Mouse (Mus musculus) spleen, postnatal 4 days (tissue): ENCODE measurements around the gene Mthfd1.
A peak's percentile ranks its signal among the peaks of the same experiment; 100 is the strongest.

Experiments
- DNase-seq, 2 experiments: peaks; one replicate each; pipeline ENCODE4 v3.0.0; 2022; ENCODE audit warnings: low spot score in 2 of 2

Mthfd1 gene

GRCm38 (mm10) chr12:76263876-76264275 is 8.8 kb downstream of the Mthfd1 start:
- DNase-seq, result no peak

DNA sequence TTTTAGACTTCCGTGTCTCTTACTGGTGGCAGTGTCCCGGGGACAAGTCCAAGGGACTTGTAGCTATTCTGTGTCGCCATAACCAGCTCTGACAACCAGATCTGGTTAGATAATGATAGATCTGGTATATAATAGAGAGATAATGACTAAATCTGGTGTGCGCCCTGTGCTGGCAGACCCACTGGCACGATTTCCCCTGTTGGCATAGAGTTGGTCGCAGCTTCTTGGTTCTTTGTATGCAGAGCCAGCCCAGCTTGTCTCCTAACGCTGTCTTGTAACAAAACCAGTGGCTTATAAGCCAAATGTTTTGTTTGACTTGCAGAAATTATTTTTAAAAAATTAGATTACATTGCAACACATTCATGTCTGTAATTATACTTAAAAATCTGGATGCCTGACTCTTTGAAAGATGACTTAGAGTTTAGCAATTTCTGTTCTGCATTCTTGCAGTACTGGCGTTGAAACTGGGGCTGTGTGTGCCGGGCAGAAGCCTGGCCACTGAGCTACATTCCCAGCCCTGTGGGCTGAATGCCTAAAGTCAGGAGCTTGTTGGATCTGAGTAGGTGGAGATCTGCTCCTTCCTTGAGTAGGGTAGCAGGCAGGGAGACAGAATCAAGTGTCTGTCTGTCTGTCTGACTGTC is 9.3 kb downstream of the Mthfd1 start:
- no peak for DNase-seq

GRCm38 (mm10) chr12:76265001-76265400 is 9.9 kb downstream of the Mthfd1 start:
- DNase-seq, result no peak

GRCm38 (mm10) chr12:76266875-76267274 is 11.8 kb downstream of the Mthfd1 start:
- peak in 1 of 2 experiments; percentile 24 for DNase-seq

DNA sequence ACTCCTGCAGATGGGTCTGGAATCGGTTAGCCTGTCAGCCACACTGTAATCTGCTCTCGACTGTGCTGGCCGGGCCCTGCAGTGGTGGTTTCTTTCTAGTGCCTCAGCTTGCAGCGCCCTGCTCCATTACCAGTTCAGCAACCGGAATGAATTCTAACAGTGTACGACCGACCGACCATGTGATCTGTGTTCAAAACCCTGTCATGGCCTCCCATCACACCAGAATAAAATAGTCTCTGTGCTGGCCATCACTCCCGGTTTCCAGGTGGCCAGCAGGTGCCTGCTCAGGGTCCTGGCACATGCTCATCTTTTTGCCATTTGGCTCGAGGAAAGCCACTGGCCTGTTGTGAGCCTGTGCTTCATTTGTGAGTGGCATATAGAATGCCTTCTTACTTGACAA is 13.6 kb downstream of the Mthfd1 start:
- DNase-seq, result no peak

DNA sequence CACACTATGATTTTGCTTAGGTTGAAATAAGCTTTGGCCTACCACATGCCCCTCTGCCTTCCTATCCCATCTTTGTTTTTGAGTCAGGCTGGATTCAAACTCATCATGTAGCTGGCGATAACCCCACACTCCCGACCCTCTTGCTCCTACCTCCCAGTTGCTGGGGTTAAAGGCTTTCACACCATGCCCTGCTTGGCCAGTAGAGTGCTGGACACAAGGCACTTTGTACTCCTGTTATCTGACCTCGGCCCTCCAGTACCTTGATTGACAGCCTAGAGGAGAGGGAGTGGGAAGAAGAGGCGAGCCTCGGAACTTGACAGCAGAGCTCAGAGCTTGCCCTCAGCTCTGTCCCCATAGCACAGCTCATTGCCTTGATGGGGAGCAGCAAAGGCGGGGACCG is 14.1 kb downstream of the Mthfd1 start:
- DNase-seq, result no peak

DNA sequence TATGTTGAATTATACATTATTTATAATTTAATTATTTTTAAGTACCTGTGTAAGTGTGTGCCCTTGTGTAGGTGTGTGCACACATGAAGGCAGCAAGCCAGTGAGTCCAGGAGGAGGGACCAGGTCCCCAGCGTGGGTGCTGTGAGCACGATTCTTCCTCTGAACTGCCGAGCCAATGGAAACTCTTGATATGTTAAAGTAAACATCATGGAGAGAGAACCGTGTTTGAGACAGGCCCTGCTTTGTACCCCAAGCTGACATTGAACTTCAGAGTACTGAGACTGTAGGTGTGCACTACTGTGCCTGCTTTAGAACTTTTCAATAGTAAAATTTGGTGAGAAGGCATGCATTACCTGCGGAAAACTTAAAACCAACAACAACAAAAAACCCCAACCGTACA is 16.4 kb downstream of the Mthfd1 start:
- no peak for DNase-seq

- DNase-seq, result no peak
These were observed 17.8 kb downstream of the Mthfd1 start for GRCm38 (mm10) chr12:76272610-76273524.

GRCm38 (mm10) chr12:76278209-76278608 is 23.1 kb downstream of the Mthfd1 start:
- no peak for DNase-seq

DNA sequence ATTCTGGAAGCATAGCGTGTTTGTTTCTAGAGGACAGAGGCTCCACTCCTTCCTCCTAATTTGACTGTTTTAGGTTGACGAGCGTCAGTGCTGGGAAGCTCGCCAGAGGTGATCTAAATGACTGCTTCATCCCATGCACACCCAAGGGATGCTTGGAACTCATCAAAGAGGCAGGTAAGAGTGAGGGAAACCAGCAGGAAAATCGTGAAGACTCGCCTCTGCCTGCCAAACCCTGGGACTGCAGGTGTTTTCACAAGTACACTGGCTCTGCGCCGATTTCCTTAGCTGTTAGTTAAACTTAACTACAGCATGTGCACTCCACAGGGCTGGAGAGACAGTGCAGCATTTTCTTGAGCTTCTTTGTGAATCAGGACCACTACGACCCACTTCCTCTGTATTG is 25.5 kb downstream of the Mthfd1 start:
- no peak for DNase-seq

DNA sequence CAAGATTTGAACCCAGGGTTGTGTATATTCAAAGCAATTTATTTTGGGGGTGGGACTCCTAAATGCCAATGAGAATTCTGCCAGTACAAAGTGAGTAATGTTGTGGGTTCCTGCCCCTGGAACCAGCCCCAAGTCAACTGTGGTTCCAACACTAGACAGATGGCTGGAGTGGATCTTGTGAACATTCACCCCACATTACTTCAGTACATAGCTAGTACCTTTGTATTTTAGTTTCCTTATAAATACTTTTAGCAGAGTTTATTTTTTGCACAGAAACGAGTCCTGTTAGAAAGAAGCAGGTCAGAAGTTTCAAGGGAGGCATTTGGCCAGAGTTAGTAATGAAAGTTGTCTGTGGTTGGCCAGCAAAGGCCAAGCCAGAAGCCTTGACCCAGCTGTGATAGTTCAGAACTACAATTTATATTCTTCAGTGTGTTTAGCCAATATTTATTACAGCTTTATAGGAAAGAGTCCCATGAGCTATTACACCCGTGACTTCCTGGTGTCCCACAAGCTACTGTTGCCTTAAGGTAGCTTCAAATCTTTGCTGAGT is 26.1 kb downstream of the Mthfd1 start:
- DNase-seq, result no peak

GRCm38 (mm10) chr12:76282132-76282531 is 27.0 kb downstream of the Mthfd1 start:
- no peak for DNase-seq

GRCm38 (mm10) chr12:76282532-76283173 is 27.6 kb downstream of the Mthfd1 start:
- no peak for DNase-seq

GRCm38 (mm10) chr12:76285418-76285817 is 30.3 kb downstream of the Mthfd1 start:
- DNase-seq, result no peak

DNA sequence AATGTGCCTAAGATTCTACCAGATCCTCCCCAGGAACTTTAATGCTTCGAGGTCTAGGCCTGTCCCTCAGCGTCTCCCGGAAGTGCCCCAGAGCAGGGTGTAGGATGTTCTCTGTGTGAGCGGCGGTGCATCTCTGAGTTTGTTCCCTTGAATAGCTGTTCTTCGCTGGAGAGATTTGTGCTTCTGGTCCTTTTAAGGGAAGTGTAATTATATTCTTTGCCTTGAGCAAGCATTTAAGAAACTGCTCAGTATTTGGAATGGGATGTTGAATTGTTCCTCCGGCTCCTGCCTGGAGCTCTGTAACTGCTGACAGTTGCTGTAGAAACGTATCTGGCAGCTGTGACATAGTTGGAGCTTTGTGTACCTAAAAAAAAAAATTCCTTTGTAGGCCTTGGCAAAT is 32.9 kb downstream of the Mthfd1 start:
- DNase-seq, result no peak

GRCm38 (mm10) chr12:76288494-76288893 is 33.4 kb downstream of the Mthfd1 start:
- no peak for DNase-seq

DNA sequence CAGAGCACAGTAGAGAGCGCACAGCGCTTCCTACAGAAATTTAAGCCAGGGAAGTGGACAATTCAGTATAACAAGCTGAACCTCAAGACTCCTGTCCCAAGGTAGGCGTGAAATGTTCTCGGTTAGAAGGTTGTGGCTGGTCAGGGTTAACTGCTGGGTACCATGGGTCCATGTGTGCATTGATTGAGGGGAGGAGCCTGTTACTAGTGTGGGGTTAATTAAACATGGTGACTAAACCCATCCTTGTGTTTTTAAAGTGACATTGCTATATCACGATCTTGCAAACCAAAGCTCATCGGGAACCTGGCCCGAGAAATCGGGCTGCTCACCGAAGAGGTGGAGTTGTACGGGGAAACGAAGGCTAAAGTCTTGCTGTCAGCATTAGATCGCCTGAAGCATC is 34.3 kb downstream of the Mthfd1 start:
- DNase-seq, result no peak

DNA sequence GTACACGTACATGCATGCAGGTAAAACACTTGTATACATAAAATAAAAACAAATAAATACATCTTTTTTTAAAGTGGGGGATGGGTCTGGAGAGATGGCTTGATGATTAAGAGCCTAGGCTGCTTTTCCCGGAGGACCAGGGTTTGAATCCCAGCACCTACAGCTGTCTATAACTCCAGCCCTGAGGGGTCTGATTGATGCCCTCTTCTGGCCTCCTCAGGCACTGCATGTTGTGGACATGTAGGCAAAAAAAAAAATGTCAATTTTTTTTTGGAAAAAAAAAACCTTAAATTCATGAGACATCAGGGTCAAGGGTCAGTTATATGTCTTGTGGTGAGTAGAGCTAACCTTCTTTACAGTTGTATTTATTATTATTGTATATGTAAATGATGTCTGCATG is 35.2 kb downstream of the Mthfd1 start:
- DNase-seq, result no peak

DNA sequence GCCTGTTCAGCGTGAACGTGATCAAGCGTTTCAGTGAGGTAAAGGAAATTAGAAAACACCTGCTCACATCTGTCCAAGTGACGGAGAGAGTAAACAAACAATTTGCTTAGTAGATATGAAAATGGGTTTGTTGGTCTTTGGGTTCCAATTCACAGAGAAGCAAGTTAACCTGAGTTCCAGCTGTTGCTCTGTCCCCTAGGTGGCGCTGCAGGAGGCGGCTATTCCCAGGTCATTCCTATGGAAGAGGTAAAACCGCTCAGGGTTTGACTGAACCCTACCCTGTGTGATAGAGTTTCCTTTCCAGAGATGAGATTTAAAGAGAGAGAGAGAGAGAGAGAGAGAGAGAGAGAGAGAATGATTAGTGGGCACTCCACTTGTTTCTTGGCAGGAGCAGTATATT is 38.1 kb downstream of the Mthfd1 start:
- DNase-seq, result peak; percentile 47 to 80

DNA sequence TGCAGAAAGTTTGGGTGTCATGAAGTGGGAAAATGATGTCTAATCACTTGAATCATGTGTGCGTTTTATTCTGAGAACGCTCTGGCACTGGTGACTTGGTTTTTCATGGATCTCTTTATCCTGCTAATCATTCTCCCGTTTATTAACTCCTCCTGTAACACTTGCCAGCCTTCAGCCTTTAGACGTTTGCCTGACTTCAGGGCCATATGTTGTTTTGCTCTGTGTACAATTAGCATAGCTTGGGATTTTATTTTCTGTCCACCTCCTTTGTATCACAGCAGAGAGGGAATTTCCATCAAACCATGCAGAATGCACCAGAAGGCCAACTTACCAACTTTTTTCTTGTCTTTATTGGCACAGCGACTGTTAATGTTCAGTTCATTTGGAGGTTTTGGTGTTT is 42.7 kb downstream of the Mthfd1 start:
- DNase-seq, result no peak

GRCm38 (mm10) chr12:76299361-76299906 is 44.3 kb downstream of the Mthfd1 start:
- no peak for DNase-seq

- no peak for DNase-seq
These were observed 45.3 kb downstream of the Mthfd1 start for GRCm38 (mm10) chr12:76300367-76300766.
